Mouse (Mus musculus): ENCODE measurements around the gene Adat1. TPM values are rescaled to one million over a fixed set of nuclear protein-coding genes. Genes with fewer than 3 reads are reported as not detected.

Gene Adat1
- polyA plus RNA-seq (2014; fragmentation: Illumina TruSeq; extraction: RNeasy Lipid Tissue Mini Kit (QIAGEN cat#74804); ENCODE audit: low replicate concordance), result 1.2 TPM

DNA sequence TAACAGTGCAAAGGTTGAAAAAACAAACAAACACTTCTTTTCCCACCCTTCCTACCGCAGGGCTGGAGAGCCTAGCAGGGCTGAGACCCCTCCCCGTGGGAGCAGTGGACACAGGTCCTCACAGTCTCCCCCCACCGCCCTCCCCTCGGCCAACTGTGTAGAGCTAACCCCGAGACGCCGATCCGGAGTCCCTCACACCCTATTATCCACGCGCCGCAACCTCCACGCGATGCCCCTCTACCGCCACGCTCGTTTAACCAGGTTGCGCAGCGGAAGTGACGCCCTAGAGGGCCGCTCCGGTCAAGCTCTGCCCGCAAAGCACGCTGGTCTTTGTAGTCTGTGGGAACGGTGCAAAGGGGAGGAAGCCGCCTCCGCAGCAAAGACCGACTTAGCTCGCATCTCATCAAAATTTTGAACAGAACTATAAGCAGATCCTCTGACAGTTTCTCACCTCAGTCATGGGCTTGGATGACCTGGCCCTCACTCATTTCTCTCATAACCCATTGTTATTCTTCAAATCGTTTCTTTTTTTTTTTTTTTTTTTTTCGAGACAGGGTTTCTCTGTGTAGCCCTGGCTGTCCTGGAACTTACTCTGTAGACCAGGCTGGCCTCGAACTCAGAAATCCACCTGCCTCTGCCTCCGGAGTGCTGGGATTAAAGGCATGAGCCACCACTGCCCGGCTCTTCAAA is at the start of gene Adat1:
TSS of gene Adat1 (minus strand) at position 290 of the 690 bp plus-strand sequence.

DNA sequence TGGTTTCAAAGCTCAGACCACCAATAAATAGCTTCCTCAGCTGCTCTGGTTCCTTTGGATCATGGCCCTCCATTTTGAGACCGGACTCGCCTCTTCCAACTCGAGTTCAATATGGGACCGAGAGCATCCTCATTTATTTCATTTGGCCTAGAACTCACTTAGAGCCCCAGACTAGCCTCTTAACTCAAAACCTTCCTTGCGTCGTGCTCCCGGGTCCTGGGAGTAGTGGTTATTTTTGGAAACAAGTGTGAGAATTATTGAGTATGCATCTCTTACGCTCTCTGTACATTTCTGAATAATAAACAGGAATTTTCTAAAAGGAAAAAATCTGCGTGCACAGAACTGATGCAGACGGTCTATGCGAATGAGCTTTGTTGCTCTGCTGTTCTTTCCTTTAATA is 22.8 kb upstream of the Adat1 start, which contains the start of gene Gm6793:
TSS of gene Gm6793 (minus strand) at position 101 of the 400 bp plus-strand sequence.

DNA sequence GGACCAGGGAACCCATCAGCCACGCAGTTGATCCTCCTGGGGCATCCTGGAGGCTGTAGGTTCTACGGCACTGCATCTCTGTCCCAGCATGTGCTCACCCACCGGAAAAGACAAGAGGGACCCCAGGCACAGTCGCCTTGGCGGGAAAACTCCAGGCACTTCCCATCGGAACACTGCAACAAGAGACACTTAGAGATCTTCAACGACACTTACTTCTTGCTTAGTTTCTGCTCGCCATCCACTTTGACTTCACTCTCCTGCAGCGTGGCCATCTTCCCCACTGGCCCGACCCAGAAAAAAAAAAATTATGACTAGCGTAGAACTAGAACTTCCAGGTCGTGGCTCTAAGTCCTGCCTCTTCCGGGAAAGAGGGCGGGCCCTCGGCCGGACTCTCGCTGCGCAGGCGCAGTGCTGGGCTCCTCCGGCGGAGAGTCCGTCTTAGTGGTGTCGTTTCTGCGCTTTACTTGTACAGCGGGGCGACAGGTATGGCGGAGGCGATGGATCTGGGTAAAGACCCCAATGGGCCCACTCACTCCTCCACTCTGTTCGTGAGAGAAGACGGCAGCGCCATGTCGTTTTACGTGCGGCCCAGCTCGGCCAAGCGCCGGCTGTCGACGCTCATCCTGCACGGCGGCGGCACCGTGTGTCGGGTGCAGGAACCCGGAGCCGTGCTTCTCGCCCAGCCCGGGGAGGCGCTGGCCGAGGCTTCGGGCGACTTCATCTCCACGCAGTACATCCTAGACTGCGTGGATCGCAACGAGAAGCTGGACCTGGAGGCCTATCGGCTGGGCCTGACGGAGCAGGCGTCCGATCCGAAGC is 19.1 kb upstream of the Adat1 start, which contains the start of the genes Kars and Terf2ip:
TSS of gene Kars (minus strand) at position 327 of the 819 bp plus-strand sequence.
TSS of gene Terf2ip (plus strand) at position 402 of the 819 bp plus-strand sequence.

DNA sequence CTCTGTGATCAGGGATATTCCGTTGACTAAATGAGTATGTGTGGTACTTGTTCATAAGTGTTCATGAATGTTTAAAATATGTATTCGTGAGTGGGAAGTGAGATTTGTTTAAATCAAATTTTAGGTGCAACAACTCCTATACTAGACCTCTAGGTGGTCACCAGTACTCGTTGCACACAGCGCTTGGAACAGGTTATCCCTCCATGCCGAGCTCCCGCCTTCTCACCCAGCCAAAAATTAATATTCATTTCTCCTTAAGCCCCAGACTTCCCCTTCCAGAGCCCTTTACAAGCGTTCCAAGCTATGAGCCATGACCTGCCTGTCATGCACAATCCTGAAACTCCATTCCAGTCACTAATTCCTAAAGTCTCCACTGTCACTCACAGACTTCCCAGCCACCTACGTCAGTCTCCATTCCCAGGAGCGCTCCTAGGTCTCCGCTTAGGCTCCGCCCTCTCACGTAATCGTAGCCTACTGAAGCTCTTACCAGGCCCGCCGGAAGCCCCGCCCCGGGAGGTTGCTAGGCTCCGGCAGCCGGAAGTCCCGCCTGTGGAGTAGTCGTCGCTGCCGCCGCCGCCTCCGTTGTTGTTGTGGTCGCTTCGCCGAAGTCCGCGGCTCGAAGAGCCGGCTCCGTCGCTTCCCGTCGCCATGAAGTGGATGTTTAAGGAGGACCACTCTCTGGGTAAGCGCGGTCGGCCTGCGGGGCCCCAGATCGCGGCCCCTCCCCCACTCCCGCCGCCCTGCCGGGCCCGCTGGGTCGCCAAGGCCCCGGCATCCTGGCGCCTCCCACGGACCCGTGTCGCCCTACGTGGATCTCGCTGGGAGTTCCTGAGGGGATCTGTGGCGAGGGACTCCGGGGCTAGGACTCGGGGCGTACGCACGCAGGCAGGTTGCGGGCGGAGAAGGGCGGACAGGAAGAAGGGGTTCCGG is 51.7 kb downstream of the Adat1 start, which contains the start of gene Gabarapl2:
TSS of gene Gabarapl2 (plus strand) at position 533 of the 930 bp plus-strand sequence.

DNA sequence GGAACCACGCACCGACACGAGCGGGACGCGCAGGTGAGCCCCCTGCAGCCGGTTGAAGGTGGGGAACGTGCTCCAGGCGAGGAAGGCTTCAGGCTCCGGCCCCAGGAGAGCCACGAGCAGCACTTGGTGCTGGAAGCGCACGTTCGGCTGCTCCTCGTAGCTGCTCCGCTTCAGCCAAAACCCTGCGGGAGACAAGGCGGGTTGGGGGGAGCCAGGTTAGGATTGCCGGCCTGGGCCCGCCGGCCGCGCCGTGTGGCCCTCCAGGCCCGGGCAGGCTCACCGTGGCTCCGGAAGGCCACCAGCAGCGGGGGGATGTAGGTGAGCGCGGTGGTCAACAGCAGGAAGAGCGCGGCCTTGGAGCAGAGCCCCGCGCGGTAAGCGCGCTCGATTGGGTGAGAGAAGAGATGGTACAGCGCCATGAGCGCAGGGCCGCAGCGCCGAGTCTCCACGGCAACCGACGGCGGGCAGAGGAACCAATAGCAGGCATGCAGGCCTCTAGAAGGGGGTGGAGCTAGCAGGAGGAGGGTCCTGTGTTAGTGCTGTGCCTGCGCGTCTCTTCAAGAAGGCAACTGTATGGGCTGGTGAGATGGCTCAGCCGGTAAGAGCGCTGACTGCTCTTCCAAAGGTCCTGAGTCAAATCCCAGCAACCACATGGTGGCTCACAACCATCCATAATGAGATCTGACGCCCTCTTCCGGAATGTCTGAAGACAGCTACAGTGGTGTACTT is 58.6 kb downstream of the Adat1 start, which contains the start of gene Tmem231:
TSS of gene Tmem231 (minus strand) at position 534 of the 729 bp plus-strand sequence.

Other genes starting within 250 kb of the Adat1 start
- 0.67 TPM for gene Bcar1, start 248.5 kb downstream of the Adat1 start, polyA plus RNA-seq (2014; fragmentation: Illumina TruSeq; extraction: RNeasy Lipid Tissue Mini Kit (QIAGEN cat#74804); ENCODE audit: low replicate concordance)
- 59.6 TPM for gene Cfdp1, start 138.0 kb downstream of the Adat1 start, polyA plus RNA-seq (2014; fragmentation: Illumina TruSeq; extraction: RNeasy Lipid Tissue Mini Kit (QIAGEN cat#74804); ENCODE audit: low replicate concordance)
- 41.7 TPM for gene Tmem170, start 115.6 kb downstream of the Adat1 start, polyA plus RNA-seq (2014; fragmentation: Illumina TruSeq; extraction: RNeasy Lipid Tissue Mini Kit (QIAGEN cat#74804); ENCODE audit: low replicate concordance)
- gene Chst5, start 81.9 kb downstream of the Adat1 start, polyA plus RNA-seq (2014; fragmentation: Illumina TruSeq; extraction: RNeasy Lipid Tissue Mini Kit (QIAGEN cat#74804); ENCODE audit: low replicate concordance), result not detected
- 0.52 TPM for gene Tmem231, start 58.4 kb downstream of the Adat1 start, polyA plus RNA-seq (2014; fragmentation: Illumina TruSeq; extraction: RNeasy Lipid Tissue Mini Kit (QIAGEN cat#74804); ENCODE audit: low replicate concordance)
- 154 TPM for gene Gabarapl2, start 51.6 kb downstream of the Adat1 start, polyA plus RNA-seq (2014; fragmentation: Illumina TruSeq; extraction: RNeasy Lipid Tissue Mini Kit (QIAGEN cat#74804); ENCODE audit: low replicate concordance)
- 16.3 TPM for gene Kars, start 19.0 kb upstream of the Adat1 start, polyA plus RNA-seq (2014; fragmentation: Illumina TruSeq; extraction: RNeasy Lipid Tissue Mini Kit (QIAGEN cat#74804); ENCODE audit: low replicate concordance)
- gene Terf2ip, start 19.1 kb upstream of the Adat1 start, polyA plus RNA-seq (2014; fragmentation: Illumina TruSeq; extraction: RNeasy Lipid Tissue Mini Kit (QIAGEN cat#74804); ENCODE audit: low replicate concordance), result 12.1 TPM
- gene Gm6793, start 22.7 kb upstream of the Adat1 start, polyA plus RNA-seq (2014; fragmentation: Illumina TruSeq; extraction: RNeasy Lipid Tissue Mini Kit (QIAGEN cat#74804); ENCODE audit: low replicate concordance), result 2.2 TPM

Data from small intestine, adult 10 weeks (tissue).